Mouse (Mus musculus) retina, postnatal 1 day (tissue): Measurements from ENCODE around the gene Zfp185.

Experiments used
- DNase-seq: peaks from one replicate; pipeline ENCODE4 v3.0.0-alpha.2; 2012

Gene Zfp185

DNA sequence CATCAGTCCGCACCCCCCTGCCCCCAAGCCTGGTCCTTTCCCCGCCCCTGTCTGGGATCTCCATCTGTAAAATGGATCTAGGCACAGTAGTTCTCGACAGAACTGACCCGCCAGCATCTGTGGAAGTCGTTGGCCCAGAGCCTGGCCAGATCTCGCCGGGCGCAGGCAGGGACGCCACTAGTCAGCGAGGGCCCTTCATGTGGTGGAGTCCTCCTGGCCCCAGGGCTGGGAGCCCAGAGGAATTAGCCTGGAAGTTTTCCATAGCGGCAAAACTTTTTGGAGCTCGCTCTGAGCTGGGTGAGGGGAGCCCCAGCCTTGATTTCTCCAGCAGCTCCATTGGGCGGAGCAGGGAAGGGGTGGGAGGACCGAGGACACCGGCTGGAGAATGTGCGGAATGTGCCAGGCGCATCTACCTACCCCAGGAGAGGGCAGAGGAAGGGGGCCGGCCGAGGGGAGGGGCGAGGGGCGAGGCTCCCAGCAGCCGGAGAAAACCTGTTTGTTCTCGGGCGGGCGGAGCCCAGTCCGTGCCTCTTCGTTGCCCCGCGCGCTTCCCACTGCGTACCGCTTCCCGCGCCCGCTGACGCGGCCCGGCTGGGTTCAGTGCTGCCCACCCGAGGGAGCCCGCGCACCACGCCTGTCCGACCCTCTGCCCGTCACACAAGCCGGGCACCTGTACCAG is at the start of gene Zfp185:
Gene Zfp185 (plus strand): TSS at position 499 of the 679 bp plus-strand sequence.
- DNase-seq: peak; percentile 59

DNA sequence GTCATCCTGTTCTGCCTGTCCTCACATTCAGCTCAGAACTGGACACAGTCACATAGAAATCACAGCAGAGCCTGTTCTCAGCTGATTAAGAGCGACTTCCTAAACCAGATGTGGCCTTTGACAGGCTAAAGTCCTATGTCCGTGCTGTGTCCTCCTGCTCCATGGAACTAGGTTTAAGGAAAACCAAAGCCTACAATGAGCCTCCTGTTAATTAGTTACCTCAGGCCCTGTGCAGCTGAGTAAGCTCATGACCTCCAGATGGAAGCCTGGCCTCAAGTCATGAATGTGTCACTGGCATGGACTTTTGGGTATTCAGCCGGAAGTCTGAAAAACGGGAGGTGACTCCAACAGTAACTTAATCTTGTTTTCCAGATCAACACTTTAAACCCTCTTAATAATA is 33.7 kb upstream of the Zfp185 start:
- DNase-seq: no peak

DNA sequence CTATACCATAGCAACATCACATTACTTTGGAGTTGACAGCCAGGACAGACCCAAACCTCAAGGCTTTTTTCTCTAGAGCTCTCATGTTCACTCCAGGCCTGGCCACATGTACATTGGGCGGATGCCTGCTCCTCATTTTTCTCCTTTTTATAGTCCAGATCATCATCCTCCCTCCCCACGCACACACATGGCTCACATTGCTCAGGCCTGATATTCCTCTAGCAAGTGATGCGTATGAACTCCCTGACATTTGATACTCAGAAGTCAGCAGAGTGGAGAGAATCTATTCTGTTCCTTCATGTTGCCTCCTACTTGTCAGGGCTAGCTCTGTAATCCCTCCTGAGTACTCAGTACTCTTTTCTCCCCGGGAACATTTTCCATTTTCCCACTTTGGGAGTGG is 30.7 kb upstream of the Zfp185 start:
- no peak for DNase-seq

DNA sequence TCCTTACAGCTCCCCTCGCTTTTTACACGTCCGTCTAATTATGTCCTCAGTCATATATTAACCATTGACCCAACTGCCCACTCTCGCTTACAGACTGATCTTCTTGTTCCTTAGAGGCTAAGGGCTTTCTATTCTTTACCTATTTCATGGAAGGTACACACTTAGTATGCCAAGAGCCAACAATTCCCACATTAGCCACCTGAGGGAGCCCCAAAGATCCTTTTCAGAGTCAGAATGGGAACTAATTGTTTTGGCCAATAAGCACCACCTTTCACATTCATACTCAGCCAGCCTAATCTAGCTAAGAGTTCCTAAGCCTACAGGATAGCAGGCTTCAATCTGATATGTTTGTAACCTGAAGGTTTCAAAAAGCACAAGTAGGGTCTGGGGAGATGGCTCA is 26.7 kb upstream of the Zfp185 start:
- no peak for DNase-seq

DNA sequence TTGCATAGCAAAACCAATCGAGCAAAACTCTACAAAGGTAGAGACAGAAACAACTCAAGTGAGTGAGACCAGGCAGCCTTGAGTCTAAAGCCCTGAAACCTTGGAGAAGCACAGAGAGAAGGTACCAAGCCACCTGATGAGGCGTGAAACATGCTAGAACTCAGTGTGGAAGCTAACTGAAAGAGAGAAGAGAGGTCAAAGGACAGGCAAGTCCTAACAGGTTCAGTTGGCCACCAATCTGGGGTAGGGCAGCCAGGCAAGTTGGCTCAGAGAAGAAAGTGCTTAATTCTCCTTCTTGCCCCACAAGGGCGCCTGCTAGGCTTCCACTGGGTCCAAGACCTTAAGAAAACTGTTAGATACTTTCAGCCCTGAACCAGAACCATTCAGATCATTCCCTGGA is 25.6 kb upstream of the Zfp185 start:
- DNase-seq: no peak

DNA sequence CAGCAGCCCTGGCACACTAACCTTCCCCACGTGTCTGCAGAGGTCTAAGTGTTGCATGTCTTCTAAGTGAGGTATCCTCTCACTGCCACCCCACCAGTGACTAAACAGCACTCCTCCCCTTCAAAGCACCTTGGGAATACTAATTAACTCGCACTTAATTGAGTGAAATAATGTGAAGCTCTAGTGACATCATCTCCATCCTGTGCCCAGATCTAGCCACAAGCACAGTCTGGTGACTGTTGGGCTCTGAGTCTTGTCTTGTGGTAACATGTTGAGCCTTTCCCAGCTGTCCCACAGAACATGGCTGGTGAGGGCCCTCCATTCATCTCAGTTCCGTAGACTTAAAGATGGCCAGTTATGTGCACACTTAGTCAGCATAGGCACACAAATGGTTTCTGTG is 24.4 kb upstream of the Zfp185 start:
- no peak for DNase-seq

DNA sequence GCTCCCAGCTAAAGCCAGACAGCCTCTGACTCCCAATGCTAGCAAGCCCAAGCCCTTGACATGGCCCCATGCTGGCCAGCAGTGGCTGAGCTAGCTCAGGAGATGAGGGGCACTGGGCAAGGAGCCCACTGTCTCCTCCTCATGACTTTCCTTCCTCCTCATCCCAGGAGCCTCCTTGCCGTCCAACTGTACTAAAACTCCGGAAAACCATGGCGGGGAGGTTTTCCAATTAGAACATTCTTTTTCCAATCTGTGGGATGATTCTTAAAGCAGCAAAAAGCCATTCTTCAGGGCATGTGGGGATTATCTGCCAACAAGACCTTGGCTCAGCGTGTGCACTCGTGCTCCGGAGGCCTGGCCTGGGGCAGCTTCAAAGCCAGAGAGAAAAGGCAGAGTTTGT is 4.3 kb upstream of the Zfp185 start:
- no peak for DNase-seq

DNA sequence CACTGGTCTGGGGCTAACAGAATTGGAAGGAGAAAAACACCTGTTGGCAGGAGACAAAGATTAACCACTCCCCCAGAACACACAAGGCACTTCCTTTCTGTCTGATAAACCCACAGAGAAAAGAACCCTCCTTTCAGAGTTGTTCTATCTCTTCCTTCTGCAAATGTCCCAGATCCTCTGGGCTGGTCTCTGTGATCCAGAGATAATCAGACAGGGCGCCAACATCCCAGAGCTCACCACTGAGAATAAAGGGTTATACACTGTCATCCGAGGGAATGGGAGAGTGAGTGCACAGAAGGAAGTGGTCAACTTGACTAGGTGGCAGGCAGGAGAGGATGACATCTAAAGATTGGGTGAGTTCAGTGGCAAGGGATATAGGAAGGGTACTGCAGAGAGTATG is 1.5 kb upstream of the Zfp185 start:
- DNase-seq: no peak

DNA sequence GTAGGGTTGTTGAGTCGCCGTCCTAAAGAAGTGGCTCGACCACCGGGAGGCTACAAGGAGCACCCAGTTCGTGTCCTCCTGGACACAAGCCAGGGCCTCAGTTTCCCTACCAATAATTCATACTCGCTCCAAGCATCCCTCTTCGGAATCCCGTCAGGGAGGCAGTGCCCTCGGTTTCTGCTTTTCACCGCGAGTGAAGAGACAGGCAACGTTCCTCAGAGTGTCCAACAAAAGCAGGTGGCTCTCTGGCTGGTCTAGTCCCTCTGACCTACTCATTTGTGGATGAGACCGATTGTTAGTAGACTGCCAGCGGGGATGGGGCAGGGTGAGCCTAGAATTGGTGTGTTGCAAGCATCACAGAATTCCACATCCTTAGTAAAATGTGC is 374 bp downstream of the Zfp185 start:
- no peak for DNase-seq

DNA sequence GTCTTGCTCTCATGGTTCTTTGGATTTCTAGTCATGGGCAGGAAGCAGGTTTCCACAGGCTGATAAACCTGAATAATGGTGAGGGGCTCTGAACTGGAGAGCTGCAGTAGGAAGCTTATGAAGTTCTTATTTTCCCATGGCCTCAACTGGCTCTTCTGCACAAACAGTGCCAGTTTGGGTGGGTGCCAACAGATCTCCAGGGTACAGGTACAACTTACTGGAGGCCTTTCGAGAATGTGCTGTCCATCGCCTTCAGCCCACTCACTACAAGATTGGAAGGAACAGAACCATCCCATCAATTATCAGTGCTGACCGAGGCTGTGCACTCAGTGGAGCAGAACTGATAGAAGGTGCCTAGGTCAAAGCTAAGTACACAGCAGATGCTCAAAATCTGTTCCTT is 1.3 kb downstream of the Zfp185 start:
- DNase-seq: no peak

DNA sequence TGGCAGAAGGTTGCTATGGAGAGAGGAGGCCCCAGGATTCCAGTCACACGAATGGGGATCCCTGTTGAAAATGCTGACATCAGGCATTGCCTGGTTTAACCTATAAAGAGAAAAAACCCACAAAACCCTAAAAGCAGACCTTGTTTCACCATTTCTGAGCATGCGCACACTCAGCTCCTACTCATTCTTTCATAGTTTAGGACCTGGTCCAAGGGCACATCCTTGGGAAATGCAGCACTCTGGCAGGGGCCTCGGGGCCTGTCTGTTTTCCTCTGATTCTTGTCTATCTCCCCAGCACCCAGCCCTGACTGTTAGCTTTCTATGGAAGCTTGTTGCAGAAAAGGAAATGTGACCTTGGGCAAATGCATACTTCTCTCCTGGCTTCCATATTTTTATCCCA is 3.4 kb downstream of the Zfp185 start:
- no peak for DNase-seq

DNA sequence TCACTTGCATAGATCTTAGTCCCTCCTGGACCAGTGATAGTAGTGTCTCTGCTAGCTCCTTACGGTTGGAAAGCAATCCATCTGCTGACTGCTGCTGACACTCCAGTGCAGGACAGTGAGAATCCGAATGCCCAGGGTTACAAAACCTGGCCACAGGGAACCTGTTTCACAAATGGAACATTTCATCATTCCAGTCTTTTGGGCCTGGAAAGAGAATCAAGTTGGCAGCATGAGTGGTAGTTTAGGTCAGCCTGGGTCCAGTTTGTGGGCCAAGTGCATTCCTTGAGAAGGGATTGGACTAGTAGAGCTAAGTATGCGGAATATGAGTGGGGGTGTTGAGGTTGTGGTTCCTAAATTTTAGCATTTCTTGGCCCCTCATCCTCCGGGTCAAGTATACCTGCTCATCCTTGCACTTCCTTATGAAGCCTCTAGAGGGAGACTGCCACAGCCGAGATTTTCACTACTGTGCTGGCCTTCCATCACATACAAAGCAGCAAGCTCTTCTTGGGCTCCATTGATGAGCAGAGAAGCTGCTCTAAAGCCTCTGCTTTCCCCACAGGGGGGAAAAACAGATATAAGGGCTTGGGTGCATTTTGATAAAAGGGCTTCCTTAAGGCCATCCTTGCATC is 5.3 kb downstream of the Zfp185 start:
- peak; percentile 29 for DNase-seq

DNA sequence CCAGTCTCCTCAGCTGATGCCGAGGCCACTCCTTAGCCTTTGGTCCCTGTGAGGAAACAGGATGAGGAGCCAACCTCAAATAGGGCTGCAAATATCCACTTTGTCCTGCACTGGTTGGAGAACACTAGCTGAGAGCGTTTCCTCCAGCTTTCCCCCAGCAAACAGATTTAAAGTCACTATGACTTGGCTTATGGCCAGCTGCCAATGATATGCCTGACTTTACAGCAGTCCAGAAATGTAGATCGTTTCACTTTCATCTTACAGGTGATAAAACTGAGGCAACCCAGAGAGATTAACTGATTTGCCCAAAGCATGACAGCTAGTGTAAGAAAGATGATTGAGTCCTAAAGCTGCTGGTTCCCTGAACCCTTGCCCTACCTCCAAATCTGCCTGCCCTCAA is 8.4 kb downstream of the Zfp185 start:
- no peak for DNase-seq

DNA sequence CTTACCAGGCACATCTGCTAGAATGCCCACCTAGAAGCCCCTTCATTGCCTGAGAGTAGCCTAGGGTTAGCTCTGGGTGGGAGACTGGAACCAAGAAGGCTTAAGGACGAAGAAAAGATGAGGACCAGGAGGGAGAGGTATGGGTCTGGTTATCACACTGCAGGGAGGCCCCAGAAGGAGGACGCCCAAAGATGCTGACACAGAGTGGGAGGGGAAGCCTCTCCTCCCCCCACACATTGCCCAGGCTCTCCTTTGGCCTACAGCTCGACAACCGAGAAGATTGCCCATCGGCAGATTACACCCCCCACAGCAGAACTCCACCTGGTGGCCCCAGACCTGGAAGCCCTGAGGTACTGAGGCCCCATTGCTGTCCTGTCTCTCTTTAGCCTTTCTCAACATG is 16.0 kb downstream of the Zfp185 start:
- no peak for DNase-seq

DNA sequence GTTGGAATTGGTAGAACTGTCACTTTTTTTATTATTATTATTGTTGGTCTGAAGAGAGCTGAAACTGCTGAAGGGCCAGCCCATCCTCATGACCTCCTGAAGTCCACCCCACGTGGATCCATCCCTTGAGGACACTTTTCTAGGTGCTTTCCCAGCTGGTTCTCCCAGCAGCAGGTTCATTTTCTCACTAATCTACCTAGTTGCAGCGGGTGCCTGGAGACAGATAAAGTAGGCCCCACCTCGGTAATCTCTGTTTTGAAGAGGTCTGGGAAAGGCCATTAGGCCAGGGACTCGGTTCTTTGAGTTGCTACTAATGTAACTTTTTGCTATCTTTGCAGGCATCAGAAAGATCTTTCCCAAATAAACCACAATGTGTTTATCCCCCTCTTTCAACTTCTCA is 18.5 kb downstream of the Zfp185 start:
- no peak for DNase-seq

DNA sequence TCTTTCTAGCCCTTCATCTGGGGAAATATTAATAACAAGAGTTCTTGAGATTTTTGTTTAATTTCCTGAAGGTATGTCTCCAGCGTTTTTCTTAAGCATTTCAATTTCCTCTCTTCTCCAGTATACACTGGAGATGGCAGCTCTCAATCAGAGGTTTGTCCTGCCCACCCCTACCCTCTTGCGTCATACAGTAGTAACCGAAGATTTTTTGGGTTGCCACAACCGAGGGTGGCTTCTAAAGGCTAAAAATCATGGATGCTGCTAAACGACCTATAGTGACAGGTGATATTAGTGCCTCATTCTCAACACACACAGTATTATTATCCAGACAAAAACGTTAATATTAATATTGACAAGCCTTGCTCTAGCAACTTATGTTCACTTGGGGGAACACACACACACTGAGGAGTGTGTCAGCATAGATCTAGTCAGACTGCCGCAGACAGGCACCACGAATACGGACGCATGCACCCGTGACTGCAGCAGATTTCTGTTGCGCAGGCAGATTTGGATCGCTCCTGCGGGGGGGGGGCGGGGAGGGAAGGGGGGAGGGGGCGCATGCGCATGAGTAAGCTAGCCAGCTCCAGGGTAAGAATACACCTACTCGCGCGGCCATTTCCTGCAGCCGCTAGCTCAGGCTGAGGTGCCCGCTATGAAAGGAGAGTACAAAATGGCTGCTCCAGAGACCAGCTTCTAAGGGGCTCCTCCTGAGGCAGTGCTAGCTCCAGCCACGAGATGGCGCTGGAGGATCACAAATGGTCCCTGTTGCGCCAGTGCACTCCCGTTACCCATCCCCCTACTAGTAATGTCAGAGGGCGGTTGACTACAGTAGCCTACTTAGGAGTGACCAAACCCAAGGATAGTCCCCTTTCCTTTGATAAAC is 20.7 kb downstream of the Zfp185 start:
- DNase-seq: peak; percentile 95

DNA sequence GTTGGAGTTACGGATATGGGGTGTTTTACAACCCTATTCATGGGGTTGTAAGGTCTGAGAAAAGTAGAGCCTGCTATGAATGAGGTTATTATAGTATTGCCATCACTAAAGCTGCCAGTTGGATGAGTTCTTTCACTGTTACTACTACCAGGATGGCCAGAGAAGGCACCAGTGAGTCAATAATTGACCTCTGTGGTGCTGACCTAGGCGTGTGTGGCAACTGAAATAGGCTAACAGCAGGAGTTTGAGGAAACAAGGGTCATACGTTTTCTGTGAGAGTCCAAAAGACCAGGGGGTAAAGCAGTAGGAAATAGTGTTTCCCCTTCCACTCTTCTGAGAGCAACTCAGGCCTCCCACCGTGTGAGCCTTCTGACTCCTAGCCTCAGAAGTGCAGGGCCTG is 25.7 kb downstream of the Zfp185 start:
- no peak for DNase-seq

DNA sequence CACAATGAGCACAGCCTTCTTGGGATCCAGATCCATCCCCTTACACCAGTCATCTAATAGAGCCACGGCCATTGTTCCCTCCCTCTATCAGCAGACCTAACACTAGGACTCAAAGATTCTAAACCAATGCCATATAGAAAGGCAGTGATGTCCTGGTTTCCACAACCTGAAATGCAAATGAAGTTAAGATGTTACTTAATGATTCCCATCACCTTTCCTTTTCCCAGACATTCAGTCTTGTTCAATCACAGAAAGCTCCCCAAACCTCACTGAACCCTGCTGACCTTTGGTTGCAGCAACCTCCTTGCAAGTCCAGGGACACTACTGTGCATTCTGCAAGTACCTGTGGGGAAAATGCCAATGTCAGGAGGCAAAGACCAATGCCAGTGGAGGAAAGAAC is 49.9 kb downstream of the Zfp185 start, which contains the start of gene Pnma5:
Gene Pnma5 (minus strand): TSS at position 101 of the 400 bp plus-strand sequence.
- DNase-seq: no peak

DNA sequence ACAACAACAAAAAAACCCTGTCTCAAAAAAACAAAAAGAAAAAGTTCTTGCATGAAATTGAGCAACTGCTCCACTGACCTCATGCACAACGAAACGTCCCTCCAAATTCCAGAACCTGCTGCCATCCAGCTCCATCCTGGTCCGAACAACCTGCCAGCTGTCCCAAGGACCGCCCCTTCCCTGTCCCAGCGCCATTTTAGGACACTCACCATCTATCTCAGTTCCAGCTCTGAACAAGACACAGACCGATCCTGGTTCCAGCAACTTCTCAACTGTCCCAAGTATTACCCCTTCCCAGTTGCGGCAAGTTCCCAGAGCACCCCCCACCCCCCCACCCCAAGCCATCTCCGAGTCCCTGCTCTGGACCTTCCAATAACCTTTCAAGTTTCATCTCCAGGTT is 51.7 kb downstream of the Zfp185 start:
- DNase-seq: no peak

DNA sequence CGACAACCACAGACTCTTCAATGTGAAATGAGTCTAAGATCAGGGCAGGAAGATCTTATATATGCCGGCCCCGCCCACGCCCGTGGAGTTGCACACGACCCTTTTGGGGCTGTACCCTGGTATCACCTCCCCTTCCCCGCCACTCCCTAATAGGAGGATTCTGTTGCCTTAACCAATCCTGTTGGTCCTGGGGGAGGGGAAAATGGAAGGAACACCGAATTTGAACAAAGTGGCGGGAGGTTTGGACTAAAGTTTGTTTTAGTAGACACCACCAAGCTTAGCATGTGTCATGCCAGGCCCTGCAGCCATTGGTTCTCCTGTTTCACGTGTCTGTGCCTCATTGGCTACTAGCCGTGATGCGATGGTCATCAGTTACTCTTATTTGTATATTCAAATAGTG is 52.5 kb downstream of the Zfp185 start:
- DNase-seq: no peak

DNA sequence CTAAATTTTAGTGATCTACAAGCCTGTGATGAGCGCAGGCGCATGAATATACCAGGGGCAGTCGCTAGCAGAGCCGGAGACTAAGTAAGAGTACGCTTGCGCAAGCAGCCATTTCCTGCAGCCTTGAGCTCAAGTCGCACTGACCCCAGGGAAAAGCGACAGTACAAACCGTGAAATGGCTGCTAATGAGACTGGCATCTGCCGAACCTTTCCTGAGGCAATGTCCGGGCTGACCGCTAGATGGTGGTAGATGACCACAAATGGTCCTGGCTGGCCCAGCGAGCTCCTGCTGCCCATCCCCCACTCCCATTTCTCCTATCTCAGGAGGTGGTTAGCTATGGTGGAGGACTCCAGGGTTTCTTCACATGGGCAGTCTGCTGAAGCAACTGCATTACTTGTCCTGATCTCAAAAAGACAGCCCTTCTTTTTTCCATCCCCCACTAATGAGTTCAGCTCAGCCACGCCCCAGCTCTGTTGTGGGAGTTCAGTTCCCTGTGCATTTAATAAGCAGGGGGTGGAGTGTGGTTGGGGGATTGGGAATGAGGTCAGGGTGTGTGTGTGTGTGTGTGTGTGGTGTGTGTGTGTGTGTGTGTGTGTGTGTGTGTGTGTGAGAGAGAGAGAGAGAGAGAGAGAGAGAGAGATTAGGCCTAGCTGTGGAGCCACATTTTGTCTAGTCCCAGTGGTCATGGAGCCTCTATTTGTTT is 66.9 kb downstream of the Zfp185 start:
- DNase-seq: peak; percentile 96

DNA sequence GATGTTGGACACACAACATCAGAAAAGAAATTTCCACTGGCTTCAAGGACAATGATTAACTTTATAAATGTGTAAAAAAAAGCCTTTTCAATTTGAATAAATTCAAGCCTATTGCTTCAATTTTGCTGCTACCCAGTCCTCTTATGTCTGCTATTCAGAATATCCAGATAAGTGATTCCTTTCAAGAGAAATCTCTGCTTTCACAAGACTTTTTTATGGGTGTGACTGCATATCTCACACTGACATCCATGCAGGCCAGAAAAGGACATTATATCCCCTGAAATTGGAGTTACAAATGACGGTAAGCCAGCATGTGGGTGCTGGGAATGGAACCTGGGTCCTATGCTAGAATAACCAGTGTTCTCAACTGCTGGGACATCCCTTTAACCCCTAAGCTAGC is 74.4 kb downstream of the Zfp185 start:
- no peak for DNase-seq

DNA sequence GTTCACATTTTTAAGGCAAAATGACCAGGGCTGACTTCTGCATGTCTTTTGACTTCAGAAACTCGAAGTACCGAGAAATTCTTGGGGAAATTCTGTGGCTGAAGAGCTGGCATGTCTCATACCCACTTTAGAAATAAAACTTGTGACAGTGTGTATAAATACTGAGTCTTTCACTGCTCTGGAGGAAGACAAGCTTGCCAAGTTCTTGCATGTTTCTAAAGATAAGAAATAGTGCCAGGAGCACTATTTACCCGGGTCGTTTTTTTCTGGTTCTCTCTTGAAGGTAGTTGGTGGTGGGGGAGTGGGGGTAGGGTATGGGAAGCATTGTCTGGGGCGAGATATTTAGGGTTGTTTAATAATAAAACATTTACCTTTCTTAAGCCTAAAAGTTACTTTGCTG is 75.2 kb downstream of the Zfp185 start:
- DNase-seq: no peak
